Comparison of ENCODE assay signal across 9 mouse cellular contexts in genomic region chr9:115858848-115859247, GRCm38 (mm10). TPM values are rescaled to one million over a fixed set of nuclear protein-coding genes. Genes with fewer than 3 reads are reported as not detected.
DNase-seq lines count a peak whose midpoint lies in the region; ATAC-seq lines count a peak whose summit lies in the region.
"Had no signal": no experiment of that assay in that cellular context is flagged by ENCODE, and none has a peak within 500 bp of the region (broad histone marks: within the 10 kb centered on the region; RNA-seq: fewer than 3 reads in every experiment).

No protein-coding gene starts in this region.

- DNase-seq in hindbrain, embryonic 10.5 days (ENCODE audit: low spot score) = peak; percentile 17
- no peak for DNase-seq in hindbrain, embryonic 14.5 days (ENCODE audit: low spot score)
- peak; percentile 23 for DNase-seq in right cerebral cortex, postnatal 25 days
- no peak for DNase-seq in right cerebral cortex, postnatal 36 days (ENCODE audit: low spot score in 2 of 2)
- peak; percentile 20 to 27 for DNase-seq in thymus, postnatal 36 days
- no peak for DNase-seq in left cerebral cortex, adult 8-10 months (ENCODE audit: low spot score in 2 of 2)

- no peak overlapping the region for H3K4me2 ChIP-seq in hindbrain, embryonic 14.5 days (replicated peaks)
- H3K4me2 ChIP-seq in intestine, embryonic 16.5 days (ENCODE audit: low read depth, low read length) = no peak overlapping the region

- no peaks in the 10 kb centered on the region for H3K9me3 ChIP-seq in hindbrain, embryonic 10.5 days
- no peaks in the 10 kb centered on the region for H3K9me3 ChIP-seq in hindbrain, embryonic 14.5 days (ENCODE audit: control insufficient read depth, low read length)
- H3K9me3 ChIP-seq in intestine, embryonic 16.5 days (ENCODE audit: control insufficient read depth, low read length) = peaks cover 4% of the 10 kb centered on the region; the same call in 1 of the 2 replicates

- no peaks in the 10 kb centered on the region for H3K27me3 ChIP-seq in hindbrain, embryonic 10.5 days (ENCODE audit: insufficient read depth, poor library complexity, severe bottlenecking)
- no peaks in the 10 kb centered on the region for H3K27me3 ChIP-seq in hindbrain, embryonic 14.5 days (ENCODE audit: control insufficient read depth, insufficient read depth, low read length)
- no peaks in the 10 kb centered on the region for H3K27me3 ChIP-seq in intestine, embryonic 16.5 days (replicated peaks; ENCODE audit: control insufficient read depth, insufficient read depth, low read length)

- H3K27ac ChIP-seq in hindbrain, embryonic 10.5 days = no peak overlapping the region
- H3K27ac ChIP-seq in hindbrain, embryonic 14.5 days = no peak overlapping the region
- H3K27ac ChIP-seq in intestine, embryonic 16.5 days (ENCODE audit: low read length) = no peak overlapping the region

- H3K4me1 ChIP-seq in hindbrain, embryonic 10.5 days (replicated peaks) = no peaks in the 10 kb centered on the region
- no peaks in the 10 kb centered on the region for H3K4me1 ChIP-seq in hindbrain, embryonic 14.5 days (replicated peaks; ENCODE audit: control insufficient read depth, insufficient read depth, low read length)
- H3K4me1 ChIP-seq in intestine, embryonic 16.5 days (ENCODE audit: control insufficient read depth, insufficient read depth, low read length) = no peaks in the 10 kb centered on the region

- no peak for ATAC-seq in hindbrain, embryonic 14.5 days (ENCODE audit: low FRiP score)
- peak; percentile 39 to 51; a peak in 1 of 4 replicates for ATAC-seq in hematopoietic stem cell, adult 5-6 weeks (replicated peaks in 1 of 2; ENCODE audit: insufficient read depth in 1 of 2, low FRiP score in 2 of 2, low TSS enrichment in 1 of 2, low read depth in 1 of 2, poor library complexity in 2 of 2, severe bottlenecking in 2 of 2)
- no peak for ATAC-seq in intestine, embryonic 16.5 days
- ATAC-seq: activated CD4-positive, CD25-positive, alpha-beta regulatory T cell, adult 4 months had no signal

- no peak overlapping the region for H3K9ac ChIP-seq in hindbrain, embryonic 14.5 days
- no peak overlapping the region for H3K9ac ChIP-seq in intestine, embryonic 16.5 days (ENCODE audit: low read depth, low read length)

- H3K36me3 ChIP-seq in hindbrain, embryonic 10.5 days = no peaks in the 10 kb centered on the region
- no peaks in the 10 kb centered on the region for H3K36me3 ChIP-seq in hindbrain, embryonic 14.5 days (replicated peaks; ENCODE audit: control insufficient read depth, insufficient read depth)
- H3K36me3 ChIP-seq in intestine, embryonic 16.5 days (ENCODE audit: control insufficient read depth, insufficient read depth, low read length) = no peaks in the 10 kb centered on the region

- no peak overlapping the region for H3K4me3 ChIP-seq in hindbrain, embryonic 10.5 days
- H3K4me3 ChIP-seq in hindbrain, embryonic 14.5 days (replicated peaks; ENCODE audit: low read length) = no peak overlapping the region
- H3K4me3 ChIP-seq in intestine, embryonic 16.5 days (ENCODE audit: low read length) = no peak overlapping the region

- WGBS in hindbrain, embryonic 10.5 days = 89% methylated on average over 3 of the region's 3 CpGs
- WGBS in hindbrain, embryonic 14.5 days = 75% methylated on average over 3 of the region's 3 CpGs
- WGBS in intestine, embryonic 16.5 days = 67% methylated on average over 3 of the region's 3 CpGs

RNA-seq across cellular contexts. Expression of gene Gadl1, which starts 50.4 kb away (rescaled TPM):
- polyA plus RNA-seq in hindbrain, embryonic 10.5 days (2016; fragmentation: Nextera tagmentation; extraction: Ambion mirVana) = 0.47 and 0.50 TPM in 2 replicates
- polyA plus RNA-seq in hindbrain, embryonic 14.5 days (2014; fragmentation: Nextera tagmentation; extraction: Ambion mirVana) = 0.16 and 0.23 TPM in 2 replicates
- 0.74 TPM in 1 of 2 replicates, not detected in the other for total RNA-seq in hematopoietic stem cell, adult 5-6 weeks (2017)
- 0.21 and 0.39 TPM in 2 replicates for polyA plus RNA-seq in intestine, embryonic 16.5 days (2015; fragmentation: Nextera tagmentation; extraction: Ambion mirVana)
- 1 to 10 TPM in 1 of 4 experiments, under 1 TPM in 3; 0.67 to 1.6 (median 0.84) TPM for total RNA-seq in left cerebral cortex, adult 8-10 months (2022)

Comparison
In these comparisons a context has a peak if more than half of its experiments do, and no peak if none do; other contexts are left out.
1. DNase-seq: peak in hindbrain, embryonic 10.5 days (single experiment), right cerebral cortex, postnatal 25 days (single experiment) and thymus, postnatal 36 days (2 of 2); none in hindbrain, embryonic 14.5 days (single experiment), right cerebral cortex, postnatal 36 days (0 of 2) and left cerebral cortex, adult 8-10 months (0 of 2).
2. ATAC-seq: peak in hematopoietic stem cell, adult 5-6 weeks (2 of 2); none in hindbrain, embryonic 14.5 days (single experiment) and intestine, embryonic 16.5 days (single experiment).